Mouse (Mus musculus) kidney, adult 11 months (tissue): ENCODE measurements at regions not wholly inside any gene's neighbourhood (a gene's known extent, or its start where the extent isn't known, plus 50 kb on each side); places are given as distances from the start of the nearest gene placed in this dataset.

Experiments
- DNase-seq: peaks from one replicate; pipeline ENCODE4 v3.0.0; 2022

DNA sequence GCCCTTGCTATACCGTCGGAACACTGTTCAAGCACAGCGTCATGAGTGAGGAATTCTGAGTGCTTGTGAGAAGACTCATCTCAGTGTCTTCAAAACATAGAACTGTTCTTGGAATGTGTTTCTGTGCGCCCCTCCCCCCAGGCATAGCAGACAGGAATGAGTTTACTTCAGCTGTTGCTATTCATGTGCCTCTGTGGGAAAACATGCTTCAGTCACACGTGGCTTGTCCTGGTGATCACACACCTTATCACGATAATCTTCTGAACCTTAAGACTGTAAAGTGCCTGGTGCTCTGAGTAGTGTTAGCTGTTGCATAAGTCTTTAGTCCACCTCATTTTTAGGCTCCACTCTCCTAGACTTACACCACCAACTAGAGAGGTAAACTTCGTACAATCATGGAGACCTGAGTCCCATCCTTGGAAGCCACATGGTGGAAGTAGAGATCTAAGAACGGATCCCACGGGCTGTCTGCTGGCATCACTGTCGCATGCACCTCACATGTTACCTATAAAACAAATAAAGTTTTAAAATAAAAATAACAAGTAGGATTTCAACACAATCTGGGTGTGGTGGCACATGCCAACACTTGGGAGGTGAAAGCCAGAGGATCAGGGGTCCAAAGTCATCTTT is 1143.8 kb downstream of the 4930447A16Rik start:
- DNase-seq, result peak; percentile 60

DNA sequence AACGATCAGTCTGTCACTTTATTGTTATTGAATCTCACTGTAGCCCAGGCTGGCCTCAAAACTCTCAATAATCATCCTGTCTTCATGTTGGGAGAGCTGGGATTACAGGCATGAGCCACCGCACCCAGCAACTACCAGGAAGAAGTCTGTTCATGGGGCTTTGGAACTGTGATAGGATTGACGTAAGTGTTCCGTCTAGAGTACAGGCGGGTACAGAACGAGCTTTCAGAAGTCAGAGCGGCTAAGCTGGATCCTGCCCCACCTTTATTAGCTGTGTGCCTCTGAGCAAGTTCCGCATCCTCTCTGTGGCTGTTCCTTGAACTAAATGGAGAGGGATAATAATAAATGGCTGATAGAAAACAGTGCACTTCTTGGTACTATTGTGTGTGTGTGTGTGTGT is 1144.8 kb downstream of the 4930447A16Rik start:
- no peak for DNase-seq

DNA sequence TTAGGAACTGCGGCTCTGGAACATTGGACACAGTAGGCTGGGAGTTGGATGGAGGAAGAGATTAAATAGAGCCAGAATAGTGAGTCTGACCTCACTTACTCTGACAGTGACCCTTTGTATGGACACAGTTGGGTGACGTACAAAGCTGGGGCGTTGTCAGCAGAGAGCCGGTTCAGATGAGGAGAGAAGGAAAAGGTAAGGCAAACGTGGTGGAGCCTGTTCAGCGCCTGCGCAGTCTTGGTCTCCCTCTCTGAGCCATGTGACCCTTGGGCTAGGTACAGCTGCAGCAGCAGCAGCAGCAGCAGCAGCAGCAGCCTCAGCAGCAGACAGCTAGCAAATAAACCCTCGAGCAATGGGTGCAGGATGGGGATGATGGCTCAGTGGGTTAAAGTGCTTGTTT is 1145.4 kb downstream of the 4930447A16Rik start:
- DNase-seq, result peak; percentile 35

DNA sequence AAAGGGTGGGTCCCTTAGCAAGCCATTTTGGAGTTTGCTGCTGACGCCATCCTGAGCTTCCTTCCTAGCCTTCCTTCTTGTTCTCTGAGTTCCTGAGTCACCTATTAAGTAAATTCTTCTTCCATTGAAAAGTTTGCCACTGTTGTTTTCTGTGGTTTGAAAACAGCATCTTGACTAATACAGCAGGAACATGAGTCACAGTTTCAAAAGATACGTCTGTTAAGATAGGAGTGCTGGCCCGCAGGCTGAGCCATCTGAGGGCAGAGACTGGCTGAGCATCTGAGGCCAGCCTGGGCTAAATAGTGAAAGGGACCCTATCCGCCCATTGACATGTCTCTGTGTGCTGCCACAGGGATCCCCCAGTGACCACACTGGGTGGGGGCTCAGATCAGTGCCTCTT is 1147.3 kb downstream of the 4930447A16Rik start:
- DNase-seq, result no peak

DNA sequence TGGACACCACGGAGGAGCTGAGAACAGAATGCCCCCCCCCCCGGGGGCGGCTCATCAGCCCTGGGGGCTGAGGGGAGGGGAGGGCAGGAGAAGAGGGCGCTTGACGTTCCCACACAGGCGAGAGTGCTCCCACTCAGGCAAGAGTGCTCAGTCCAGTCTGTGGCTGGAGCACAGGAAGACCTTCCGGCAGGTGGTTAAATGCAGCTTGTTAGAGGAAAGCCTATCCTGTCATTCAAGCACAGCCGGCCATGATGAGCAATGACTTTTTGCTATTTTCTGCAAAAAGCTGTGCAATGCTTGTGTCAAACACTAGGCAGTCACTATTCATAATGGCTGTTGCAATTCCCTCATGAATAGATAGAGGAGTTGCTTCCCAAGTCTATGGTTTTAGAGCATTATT is 1149.1 kb downstream of the 4930447A16Rik start:
- no peak for DNase-seq

DNA sequence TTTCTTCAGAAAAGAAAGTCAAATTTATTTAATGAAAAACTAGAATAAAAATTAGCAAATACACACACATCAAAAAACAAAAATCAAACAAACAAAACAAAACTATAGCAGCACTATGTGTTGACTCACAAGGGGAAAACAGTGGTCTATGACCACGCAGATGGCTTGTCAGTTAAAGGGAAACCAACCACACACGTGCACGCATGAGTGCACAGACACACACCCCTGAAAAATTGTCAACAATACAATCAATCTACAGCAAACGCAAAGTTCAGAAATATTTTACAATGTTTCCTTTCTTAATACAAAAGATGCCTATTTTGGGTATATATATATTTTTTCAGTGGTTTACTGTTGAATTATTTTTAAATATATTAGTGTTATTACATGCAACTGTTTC is 1149.9 kb downstream of the 4930447A16Rik start:
- no peak for DNase-seq

DNA sequence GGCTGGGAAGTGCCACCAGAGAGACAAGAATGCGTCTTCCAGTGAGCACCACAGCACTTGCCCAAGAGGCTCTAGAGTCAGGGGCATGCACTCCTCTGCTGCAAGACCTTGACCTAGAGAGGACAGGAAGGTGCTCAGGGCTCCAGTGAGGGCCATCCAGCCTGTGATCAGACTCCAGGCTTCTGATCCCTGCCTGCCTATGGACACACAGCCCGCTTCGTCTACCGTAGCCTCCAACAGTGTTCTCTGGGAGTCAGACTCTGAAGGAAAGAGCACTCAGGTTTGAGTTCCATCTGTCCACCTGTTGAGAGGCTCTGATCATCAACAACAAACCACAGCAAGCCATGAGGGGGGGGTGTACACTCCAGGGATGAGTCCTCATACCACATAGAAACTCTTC is 1152.3 kb downstream of the 4930447A16Rik start:
- DNase-seq, result no peak

DNA sequence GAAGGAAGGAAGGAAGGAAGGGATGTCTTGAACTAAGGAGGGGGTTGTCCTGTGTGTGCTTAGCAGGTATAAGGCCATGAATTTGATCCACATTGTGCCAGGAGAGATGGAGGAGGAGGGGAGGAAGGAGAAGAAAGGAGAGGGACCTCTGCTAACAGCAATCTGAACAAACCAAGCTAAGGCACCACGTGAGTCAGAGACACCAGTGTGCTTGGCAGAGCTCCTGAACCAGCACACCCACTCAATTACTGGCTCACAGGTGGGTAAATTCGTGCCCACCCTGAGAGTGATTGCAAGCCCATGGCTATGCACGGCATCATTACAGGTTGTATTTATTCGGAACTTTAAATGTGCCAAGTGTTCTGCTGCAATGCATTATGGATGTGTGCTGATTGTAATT is 1154.1 kb downstream of the 4930447A16Rik start:
- no peak for DNase-seq

DNA sequence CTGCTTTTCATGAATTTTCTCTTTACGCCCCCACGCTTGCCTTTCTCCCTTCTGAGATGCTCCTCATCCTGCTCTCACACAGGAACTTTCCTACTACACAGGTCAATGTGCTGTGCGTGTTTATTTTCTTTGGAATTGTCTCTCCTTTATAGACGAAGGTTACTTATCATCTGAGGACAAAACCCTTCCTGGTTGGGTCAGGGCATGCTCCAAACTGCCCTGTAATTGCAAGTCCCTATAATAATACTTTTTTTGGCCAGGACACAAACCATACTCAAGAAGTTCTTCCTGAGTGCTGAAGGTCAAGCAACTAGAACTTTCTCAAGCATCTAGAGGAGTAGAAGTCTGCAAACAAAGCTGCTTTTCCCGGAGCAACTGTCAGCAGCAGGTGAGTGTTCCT is 1158.1 kb downstream of the 4930447A16Rik start:
- DNase-seq, result no peak

DNA sequence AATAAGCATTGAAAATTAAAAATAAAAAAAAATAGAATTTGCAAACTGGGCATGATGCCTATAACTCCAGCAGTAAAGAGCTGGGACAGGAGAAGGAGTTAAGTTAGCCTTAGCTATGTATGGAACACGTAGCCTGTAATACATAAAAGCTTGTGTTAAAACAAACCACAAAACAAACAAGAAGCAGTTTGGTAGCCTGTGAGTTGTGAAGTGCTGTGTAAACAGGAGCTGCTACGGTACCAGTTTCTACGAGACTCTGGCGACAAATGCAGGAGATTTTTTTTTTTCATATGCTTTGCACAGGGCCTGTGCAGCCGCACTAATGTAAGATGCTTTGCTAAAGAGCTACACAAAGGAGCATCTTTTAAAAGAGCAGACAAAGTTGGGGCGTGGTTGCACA is 1159.1 kb downstream of the 4930447A16Rik start:
- no peak for DNase-seq

DNA sequence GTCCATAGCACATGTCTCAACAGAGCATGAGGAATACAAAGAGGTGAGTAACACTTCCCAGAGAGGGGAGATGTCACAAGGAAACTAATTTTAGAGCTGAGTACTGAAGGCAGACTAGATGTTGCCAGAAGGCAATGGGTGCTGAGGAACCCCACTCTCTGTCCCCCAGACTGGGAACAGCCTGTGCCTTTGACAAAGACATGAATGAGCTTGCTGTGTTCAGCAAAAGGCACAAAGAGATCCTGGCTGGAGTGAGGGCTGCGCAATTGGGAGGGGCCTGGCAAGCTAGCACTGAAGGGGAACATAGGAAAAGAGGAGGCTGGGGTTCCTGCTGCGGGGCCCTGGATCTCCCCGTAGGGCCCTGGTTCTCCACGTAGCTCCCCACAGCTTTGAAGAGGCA is 1160.3 kb downstream of the 4930447A16Rik start:
- no peak for DNase-seq

DNA sequence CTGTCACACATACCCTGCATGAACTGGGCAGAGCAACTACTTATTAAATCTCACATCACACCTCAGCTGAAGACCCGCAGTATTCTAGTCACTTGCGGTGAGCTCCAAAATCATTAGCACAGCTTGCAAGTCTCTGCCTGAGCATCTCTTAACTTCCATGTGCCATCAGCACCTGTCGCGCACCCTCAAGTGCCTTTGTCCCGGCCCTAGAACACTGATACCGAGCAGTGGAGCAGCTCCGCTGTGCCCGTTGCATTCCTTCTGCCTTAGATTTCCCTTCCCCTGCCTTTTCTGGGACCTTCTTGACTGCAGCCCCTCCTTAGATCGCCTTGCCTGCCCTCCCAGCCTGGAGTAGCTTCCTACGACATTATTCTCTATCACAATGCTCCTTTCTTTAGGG is 1161.2 kb downstream of the 4930447A16Rik start:
- no peak for DNase-seq

DNA sequence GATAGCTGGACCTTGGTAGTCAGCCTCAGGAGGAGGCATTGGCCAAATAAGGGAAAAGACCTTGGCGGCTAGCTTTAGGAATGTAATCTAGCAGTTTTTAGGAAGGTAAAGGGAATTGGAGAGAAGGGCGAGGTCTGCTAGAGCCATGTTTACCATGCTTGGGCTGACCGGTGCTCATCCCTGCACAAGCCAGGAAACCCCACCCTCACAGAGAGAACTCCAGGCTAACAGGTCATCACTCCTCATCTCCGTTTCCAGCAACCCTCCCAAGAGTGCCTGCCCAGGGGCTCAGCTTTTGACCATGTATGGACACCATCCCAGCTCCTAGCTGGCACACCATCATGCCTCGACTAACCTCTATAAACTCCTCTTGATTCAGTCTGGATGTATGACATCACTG is 1162.9 kb downstream of the 4930447A16Rik start:
- DNase-seq, result no peak

DNA sequence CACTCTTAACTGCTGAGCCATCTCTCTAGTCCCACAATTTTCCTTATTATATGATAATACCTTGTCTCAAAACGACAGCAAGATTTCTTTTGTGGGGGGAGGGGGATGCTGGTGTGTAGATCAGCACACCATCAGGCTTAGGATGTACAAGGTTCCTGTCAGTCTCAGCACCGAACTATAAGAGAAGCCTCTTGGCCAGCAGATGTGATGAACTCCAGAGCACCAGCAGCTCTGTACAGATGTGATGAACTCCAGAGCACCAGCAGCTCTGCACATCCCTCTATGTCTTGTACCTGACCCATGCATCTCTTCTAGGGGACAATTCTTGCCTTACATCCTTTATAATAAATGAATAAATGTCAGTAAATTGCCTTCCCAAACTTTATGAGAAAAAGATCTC is 1163.7 kb downstream of the 4930447A16Rik start:
- no peak for DNase-seq

DNA sequence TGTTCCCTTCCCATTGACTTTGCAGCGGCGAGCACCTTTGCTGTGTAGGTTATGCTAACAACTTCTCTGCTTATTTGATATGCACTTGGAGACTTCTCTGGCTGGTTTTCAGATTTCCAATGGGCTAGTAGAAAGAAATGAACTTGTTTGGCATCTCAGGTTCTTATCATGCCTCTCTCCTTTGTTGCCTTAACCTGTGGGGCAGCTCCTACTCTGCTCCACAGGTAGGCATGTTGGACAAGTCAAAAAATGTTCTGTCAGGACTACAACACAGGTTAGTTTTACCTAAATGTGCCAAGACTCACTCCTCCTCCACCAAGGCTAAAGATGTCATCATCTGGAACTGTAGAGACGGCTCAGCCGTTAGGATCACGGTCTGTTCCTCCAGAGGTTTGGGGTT is 1164.3 kb downstream of the 4930447A16Rik start:
- DNase-seq, result no peak

DNA sequence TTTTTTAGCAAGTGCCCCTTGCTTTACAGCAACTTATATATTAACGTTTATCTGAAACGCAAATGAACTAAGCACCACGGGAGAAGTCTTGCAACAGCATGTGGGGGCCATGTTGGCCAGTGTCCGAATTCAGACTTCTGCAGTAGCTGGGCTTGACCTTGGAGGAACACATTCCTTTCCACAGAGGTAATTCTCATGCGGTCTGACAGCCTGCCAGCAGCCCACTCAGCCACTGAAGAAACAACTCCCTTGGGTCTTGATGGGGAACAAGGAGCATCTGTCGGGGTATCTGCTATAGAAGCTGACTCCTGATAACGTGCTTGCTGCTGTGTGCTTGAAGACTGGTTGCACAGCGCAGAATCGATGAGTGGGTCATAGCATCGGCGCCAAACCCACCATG is 1168.7 kb downstream of the 4930447A16Rik start:
- DNase-seq, result peak; percentile 52

DNA sequence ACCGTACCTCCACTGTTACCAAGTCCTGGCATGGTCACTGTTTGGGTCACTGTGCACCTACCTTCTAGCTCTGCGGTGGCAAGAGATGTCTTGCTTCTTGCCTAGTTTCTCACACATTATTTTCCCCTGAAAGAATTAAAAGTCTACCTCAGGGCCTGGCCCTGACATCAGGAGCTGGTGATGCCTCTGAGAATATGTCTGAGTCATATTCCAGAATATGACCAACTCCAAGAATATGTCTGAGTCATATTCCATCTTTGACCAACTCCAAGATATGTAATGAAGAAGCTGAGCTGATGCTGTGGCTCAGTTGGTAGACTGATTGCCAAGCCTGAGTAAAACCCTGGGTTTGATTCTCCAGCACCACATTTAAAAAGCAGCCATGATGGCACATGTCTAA is 1169.4 kb downstream of the 4930447A16Rik start:
- no peak for DNase-seq

DNA sequence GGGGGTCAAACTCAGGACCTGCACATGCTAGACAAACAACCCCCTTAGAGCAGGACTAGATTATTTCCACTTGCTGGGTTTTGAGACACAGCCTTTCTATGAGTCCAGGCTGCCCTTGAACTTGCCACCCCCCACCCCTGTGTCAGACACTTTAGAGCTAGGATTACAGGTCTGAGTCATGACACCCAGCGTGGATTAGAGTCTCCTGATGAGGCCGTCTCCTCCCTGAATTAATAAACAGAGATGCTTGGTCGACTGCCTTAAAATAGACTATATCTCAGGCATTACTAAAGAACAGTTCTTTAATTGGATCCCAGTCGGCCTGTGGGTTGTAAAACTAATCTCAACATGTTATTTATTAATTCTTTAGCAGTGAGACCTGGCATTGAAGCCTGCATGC is 1170.5 kb downstream of the 4930447A16Rik start:
- DNase-seq, result no peak

DNA sequence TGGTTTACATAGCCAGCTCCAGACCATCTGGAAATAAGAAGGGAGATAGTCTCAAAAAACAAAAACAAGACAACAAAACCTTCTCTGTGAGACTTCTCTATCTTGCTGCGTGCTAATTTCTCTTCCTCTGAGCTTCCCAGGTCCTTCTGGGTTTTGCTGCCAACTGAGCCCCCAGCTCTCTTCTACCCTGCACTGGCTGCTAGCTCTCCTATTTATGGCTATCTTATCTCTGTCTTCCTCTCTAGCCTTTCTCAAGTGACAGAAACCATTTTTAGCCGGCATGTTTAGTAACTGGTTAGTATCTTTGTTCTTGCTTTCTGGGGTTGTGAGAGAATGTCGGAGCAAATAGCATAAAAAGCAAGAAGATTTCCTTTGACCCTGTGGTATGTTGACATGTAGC is 1172.1 kb downstream of the 4930447A16Rik start:
- no peak for DNase-seq

DNA sequence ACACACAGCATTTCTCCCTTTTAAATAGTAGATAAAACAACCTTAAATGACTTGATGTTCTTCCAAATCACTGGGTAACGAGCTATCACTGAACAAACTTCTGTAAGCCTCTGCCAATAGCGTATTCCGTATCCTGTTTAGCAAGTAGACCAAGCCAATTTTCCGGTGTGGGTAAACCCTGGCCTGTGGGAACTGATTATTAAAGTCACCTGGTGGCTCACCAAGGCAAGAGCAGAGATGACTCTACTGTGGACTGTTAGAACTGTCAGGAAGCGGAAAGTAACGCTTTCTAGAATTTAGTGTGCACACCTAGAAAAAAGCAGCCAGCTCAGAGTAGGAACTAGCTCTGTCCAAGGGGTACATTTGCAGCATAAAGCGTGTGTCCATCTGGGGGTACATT is 1176.1 kb downstream of the 4930447A16Rik start:
- DNase-seq, result no peak

DNA sequence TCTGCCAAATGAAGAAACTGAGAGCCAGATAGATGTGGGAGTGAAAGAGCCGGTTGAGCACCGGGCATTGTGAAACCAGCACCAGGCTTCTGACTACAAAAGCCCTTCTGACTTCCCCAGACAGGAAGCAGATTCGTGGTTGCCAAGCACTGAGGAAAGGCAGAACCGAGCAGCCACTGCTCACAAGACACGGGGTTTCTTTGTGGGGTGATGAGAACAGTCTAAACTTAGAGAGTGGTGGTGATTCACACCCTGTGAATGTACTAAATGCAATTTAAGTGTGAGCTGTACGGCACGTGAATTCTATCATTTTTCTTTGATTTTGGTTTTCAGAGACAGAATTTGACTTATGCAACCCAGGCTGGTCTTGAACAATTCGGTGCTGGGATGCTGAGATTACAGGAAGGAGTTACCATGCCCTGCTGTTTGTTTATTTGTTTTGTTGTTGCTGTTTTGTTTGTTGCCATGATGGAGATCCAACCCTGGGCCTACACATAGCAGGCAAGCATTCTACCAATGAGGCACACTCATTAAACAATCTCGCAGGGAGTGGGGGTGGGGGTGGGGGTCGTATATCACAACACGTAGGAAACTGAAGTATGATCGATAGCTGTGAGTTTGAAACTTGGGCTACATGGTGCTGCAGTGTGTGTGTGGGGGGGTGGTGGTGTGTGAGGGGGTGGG is 1177.0 kb downstream of the 4930447A16Rik start:
- DNase-seq, result no peak

DNA sequence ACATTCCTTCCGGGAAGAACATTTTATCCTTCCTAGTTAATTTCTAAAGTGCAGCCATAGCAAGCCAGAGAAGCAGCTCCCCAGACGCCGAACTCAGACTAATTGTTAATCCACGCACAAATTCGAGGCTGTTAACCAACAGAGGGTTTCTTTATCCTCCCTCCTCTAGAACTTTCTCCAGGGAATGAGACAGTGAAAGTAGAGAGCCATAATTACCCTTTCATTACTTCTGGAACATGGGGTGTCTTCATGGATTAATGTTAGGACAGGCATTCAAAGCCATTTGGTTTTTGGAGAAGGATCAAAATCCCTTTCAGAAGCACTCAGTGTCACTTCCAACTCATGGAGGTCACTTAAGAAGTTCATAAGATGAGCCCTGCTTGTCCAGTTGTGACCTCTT is 1178.6 kb downstream of the 4930447A16Rik start:
- no peak for DNase-seq

DNA sequence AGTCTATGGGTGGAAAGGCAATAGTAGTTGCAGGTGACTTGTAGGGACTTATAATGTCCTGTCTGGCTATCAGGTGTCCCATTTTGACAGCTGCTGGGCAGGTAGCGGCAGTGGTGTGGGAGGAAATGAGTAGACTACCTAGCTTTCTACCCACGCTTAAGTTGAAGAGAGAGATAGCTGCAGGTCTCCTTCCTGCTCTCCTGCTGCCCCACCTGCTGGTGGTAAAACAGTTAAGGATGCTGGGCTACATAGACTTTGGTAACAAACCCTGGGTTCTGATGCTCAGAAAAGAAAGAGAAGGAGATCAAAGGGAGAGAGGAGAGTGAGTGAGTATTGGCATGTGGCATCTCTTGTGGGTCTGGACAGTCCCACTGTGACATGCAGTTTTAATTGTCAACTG is 1182.0 kb downstream of the 4930447A16Rik start:
- peak; percentile 49 for DNase-seq

DNA sequence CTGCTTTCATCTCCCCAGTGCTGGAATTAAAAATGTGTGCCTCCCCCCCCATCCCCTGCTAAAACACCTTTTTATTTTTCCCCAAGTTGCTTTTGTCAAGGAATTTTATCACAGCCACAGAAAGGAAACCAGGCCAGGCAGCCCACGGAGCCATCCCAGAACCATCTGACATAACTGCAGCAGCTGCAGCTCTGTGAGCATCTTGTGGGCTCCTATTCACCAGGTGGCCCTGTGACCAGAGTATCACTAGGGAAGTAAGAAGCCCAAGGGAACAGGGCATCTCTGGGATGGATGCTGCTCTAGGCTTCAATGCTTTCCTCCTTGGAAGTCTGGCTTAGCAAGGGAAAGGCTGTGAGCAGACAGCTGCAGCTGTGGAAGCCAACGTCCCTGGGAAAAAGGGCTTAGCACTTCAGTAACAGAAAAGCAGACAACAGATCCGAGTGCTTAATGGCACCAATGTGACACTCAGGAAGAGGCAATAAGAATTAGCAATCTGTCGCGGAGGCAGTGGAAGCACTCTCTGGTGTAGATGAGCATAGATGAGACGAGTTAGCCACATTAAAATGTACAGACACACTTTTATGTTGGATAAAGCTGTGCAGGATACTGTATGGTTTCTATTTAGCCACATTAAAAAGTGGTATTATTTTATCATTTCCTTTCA is 1183.0 kb downstream of the 4930447A16Rik start:
- DNase-seq, result no peak

DNA sequence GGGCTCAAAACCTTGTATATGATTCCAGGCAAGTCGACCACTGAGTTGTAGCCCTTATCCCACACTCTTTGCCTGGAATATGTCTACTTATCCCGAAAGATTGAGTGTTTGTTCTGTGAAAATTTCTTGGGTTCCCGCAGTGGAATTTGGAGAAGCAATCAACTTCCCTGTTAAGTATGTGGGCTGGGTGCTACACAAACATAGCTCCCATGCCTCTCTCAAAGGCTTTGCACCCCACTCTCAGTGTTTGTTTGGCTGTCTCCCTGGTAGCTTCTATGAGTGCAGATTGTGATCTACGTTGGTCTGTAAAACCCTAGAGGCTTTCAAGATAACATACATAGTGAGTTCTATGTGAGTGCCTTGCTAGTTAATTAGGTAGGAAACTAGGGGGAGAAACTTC is 1184.2 kb downstream of the 4930447A16Rik start:
- no peak for DNase-seq
